Mouse (Mus musculus): ENCODE data around the gene Gm13090. TPM values are rescaled to one million over a fixed set of nuclear protein-coding genes. Genes with fewer than 3 reads are reported as not detected.

The Gm13090 gene
- polyA plus RNA-seq, 2 experiments = not detected

- H3K27ac ChIP-seq (replicated peaks; ENCODE audit: low read depth, low read length) = no peak overlapping the region
- DNase-seq (ENCODE audit: low spot score) (no peak), ATAC-seq (ENCODE audit: low FRiP score, low read depth) (no peak)
- 94% methylated on average over 13 of the region's 13 CpGs for WGBS
- no peaks in the 10 kb centered on the region for H3K4me1 ChIP-seq (ENCODE audit: control insufficient read depth, insufficient read depth, low read length)
- H3K9ac ChIP-seq (ENCODE audit: low read depth, low read length, severe bottlenecking) = no peak overlapping the region
- peaks cover 18% of the 10 kb centered on the region for H3K36me3 ChIP-seq (ENCODE audit: control insufficient read depth, insufficient read depth, low read length)
- no peak overlapping the region for H3K4me2 ChIP-seq (replicated peaks; ENCODE audit: low read depth, low read length, severe bottlenecking)
- H3K4me3 ChIP-seq (replicated peaks; ENCODE audit: low read length) = no peak overlapping the region
- TF ChIP-seq POLR2A (IDR thresholded peaks at IDR 0.05; ENCODE audit: borderline replicate concordance, extremely low read depth, insufficient read depth, insufficient read length) = no peak
- no peaks in the 10 kb centered on the region for H3K27me3 ChIP-seq (ENCODE audit: control insufficient read depth, insufficient read depth, low read length)
- H3K9me3 ChIP-seq (ENCODE audit: control insufficient read depth, low read length) = no peaks in the 10 kb centered on the region
Observed at GRCm38 (mm10) chr4:151081977-151082376, 7.4 kb upstream of the Gm13090 start.

- TF ChIP-seq POLR2A (IDR thresholded peaks at IDR 0.05; ENCODE audit: borderline replicate concordance, extremely low read depth, insufficient read depth, insufficient read length) = no peak
- H3K4me2 ChIP-seq (replicated peaks; ENCODE audit: low read depth, low read length, severe bottlenecking) = no peak overlapping the region
- H3K36me3 ChIP-seq (ENCODE audit: control insufficient read depth, insufficient read depth, low read length) = peaks cover 10% of the 10 kb centered on the region; the same call in 1 of the 2 replicates
- no peaks in the 10 kb centered on the region for H3K4me1 ChIP-seq (ENCODE audit: control insufficient read depth, insufficient read depth, low read length)
- no peaks in the 10 kb centered on the region for H3K9me3 ChIP-seq (ENCODE audit: control insufficient read depth, low read length)
- no peak overlapping the region for H3K27ac ChIP-seq (replicated peaks; ENCODE audit: low read depth, low read length)
- WGBS = 77% methylated on average over 5 of the region's 5 CpGs
- H3K9ac ChIP-seq (ENCODE audit: low read depth, low read length, severe bottlenecking) = no peak overlapping the region
- ATAC-seq (ENCODE audit: low FRiP score, low read depth) (no peak), DNase-seq (ENCODE audit: low spot score) (no peak)
- H3K27me3 ChIP-seq (ENCODE audit: control insufficient read depth, insufficient read depth, low read length) = no peaks in the 10 kb centered on the region
- no peak overlapping the region for H3K4me3 ChIP-seq (replicated peaks; ENCODE audit: low read length)
Observed at GRCm38 (mm10) chr4:151083027-151083426, 6.3 kb upstream of the Gm13090 start.

GRCm38 (mm10) chr4:151087358-151087757 lies 2.0 kb upstream of the Gm13090 start:
- no peak overlapping the region for H3K4me2 ChIP-seq (replicated peaks; ENCODE audit: low read depth, low read length, severe bottlenecking)
- H3K4me3 ChIP-seq (replicated peaks; ENCODE audit: low read length) = no peak overlapping the region
- 91% methylated on average over 1 of the region's 1 CpGs for WGBS
- no peak for TF ChIP-seq POLR2A (IDR thresholded peaks at IDR 0.05; ENCODE audit: borderline replicate concordance, extremely low read depth, insufficient read depth, insufficient read length)
- H3K27me3 ChIP-seq (ENCODE audit: control insufficient read depth, insufficient read depth, low read length) = no peaks in the 10 kb centered on the region
- ATAC-seq (ENCODE audit: low FRiP score, low read depth) (no peak), DNase-seq (ENCODE audit: low spot score) (no peak)
- peaks cover 10% of the 10 kb centered on the region; the same call in 1 of the 2 replicates for H3K36me3 ChIP-seq (ENCODE audit: control insufficient read depth, insufficient read depth, low read length)
- no peak overlapping the region for H3K9ac ChIP-seq (ENCODE audit: low read depth, low read length, severe bottlenecking)
- H3K9me3 ChIP-seq (ENCODE audit: control insufficient read depth, low read length) = no peaks in the 10 kb centered on the region
- H3K27ac ChIP-seq (replicated peaks; ENCODE audit: low read depth, low read length) = no peak overlapping the region
- no peaks in the 10 kb centered on the region for H3K4me1 ChIP-seq (ENCODE audit: control insufficient read depth, insufficient read depth, low read length)

- no peak for DNase-seq (ENCODE audit: low spot score)
- no peaks in the 10 kb centered on the region for H3K27me3 ChIP-seq (ENCODE audit: control insufficient read depth, insufficient read depth, low read length)
- H3K4me1 ChIP-seq (ENCODE audit: control insufficient read depth, insufficient read depth, low read length) = no peaks in the 10 kb centered on the region
- H3K4me3 ChIP-seq (replicated peaks; ENCODE audit: low read length) = no peak overlapping the region
- H3K9me3 ChIP-seq (ENCODE audit: control insufficient read depth, low read length) = no peaks in the 10 kb centered on the region
- H3K9ac ChIP-seq (ENCODE audit: low read depth, low read length, severe bottlenecking) = no peak overlapping the region
- H3K4me2 ChIP-seq (replicated peaks; ENCODE audit: low read depth, low read length, severe bottlenecking) = no peak overlapping the region
- no peak overlapping the region for H3K27ac ChIP-seq (replicated peaks; ENCODE audit: low read depth, low read length)
- WGBS = 96% methylated on average over 14 of the region's 14 CpGs
- TF ChIP-seq POLR2A (IDR thresholded peaks at IDR 0.05; ENCODE audit: borderline replicate concordance, extremely low read depth, insufficient read depth, insufficient read length) = no peak
- peaks cover 7% of the 10 kb centered on the region; the same call in 1 of the 2 replicates for H3K36me3 ChIP-seq (ENCODE audit: control insufficient read depth, insufficient read depth, low read length)
- no peak for ATAC-seq (ENCODE audit: low FRiP score, low read depth)
Observed at GRCm38 (mm10) chr4:151088819-151089218, 551 bp upstream of the Gm13090 start.

GRCm38 (mm10) chr4:151095207-151095606 lies 5.8 kb downstream of the Gm13090 start:
- ATAC-seq (ENCODE audit: low FRiP score, low read depth) (no peak), DNase-seq (ENCODE audit: low spot score) (no peak)
- H3K27ac ChIP-seq (replicated peaks; ENCODE audit: low read depth, low read length) = no peak overlapping the region
- H3K9ac ChIP-seq (ENCODE audit: low read depth, low read length, severe bottlenecking) = no peak overlapping the region
- no peaks in the 10 kb centered on the region for H3K9me3 ChIP-seq (ENCODE audit: control insufficient read depth, low read length)
- H3K4me1 ChIP-seq (ENCODE audit: control insufficient read depth, insufficient read depth, low read length) = peaks cover 6% of the 10 kb centered on the region; the same call in 1 of the 2 replicates
- no peaks in the 10 kb centered on the region for H3K36me3 ChIP-seq (ENCODE audit: control insufficient read depth, insufficient read depth, low read length)
- no peak overlapping the region for H3K4me2 ChIP-seq (replicated peaks; ENCODE audit: low read depth, low read length, severe bottlenecking)
- no peaks in the 10 kb centered on the region for H3K27me3 ChIP-seq (ENCODE audit: control insufficient read depth, insufficient read depth, low read length)
- H3K4me3 ChIP-seq (replicated peaks; ENCODE audit: low read length) = no peak overlapping the region
- TF ChIP-seq POLR2A (IDR thresholded peaks at IDR 0.05; ENCODE audit: borderline replicate concordance, extremely low read depth, insufficient read depth, insufficient read length) = no peak
- WGBS = 35% methylated on average over 2 of the region's 2 CpGs
